Mouse (Mus musculus) midbrain, embryonic 15.5 days (tissue): ENCODE results near the gene Cldn17. TPM values are rescaled to one million over a fixed set of nuclear protein-coding genes. Genes with fewer than 3 reads are reported as not detected.

Experiments
- ATAC-seq: fragments of 200-750 bp; cut with Nextera tagmentation; replicated peaks from 2 replicates; pipeline ENCODE4 v1.8.0; 2017; ENCODE audit warnings: moderate TSS enrichment
- H3K27ac ChIP-seq: fragments of 300-500 bp; sonication (generic); 2 replicates; pipeline ENCODE4 v1.5.1; 2015; ENCODE audit warnings: mild to moderate bottlenecking, inconsistent platforms
- H3K27me3 ChIP-seq: fragments of 300-500 bp; sonication (generic); replicated peaks from 2 replicates; pipeline ENCODE4 v1.6.1; 2015; ENCODE audit warnings: inconsistent platforms
- H3K36me3 ChIP-seq: fragments of 300-500 bp; sonication (generic); replicated peaks from 2 replicates; pipeline ENCODE4 v1.6.1; 2015; ENCODE audit warnings: inconsistent platforms
- H3K4me1 ChIP-seq: fragments of 300-500 bp; sonication (generic); 2 replicates; pipeline ENCODE4 v1.6.1; 2015; ENCODE audit warnings: inconsistent platforms
- H3K4me2 ChIP-seq: fragments of 300-500 bp; sonication (generic); 2 replicates; pipeline ENCODE4 v1.6.1; 2015; ENCODE audit warnings: inconsistent platforms, mild to moderate bottlenecking, moderate library complexity
- H3K4me3 ChIP-seq: fragments of 300-500 bp; sonication (generic); 2 replicates; pipeline ENCODE4 v1.5.1; 2015; ENCODE audit warnings: mild to moderate bottlenecking, inconsistent platforms
- H3K9ac ChIP-seq: fragments of 300-500 bp; sonication (generic); 2 replicates; pipeline ENCODE4 v1.6.1; 2015; ENCODE audit warnings: mild to moderate bottlenecking, inconsistent platforms
- H3K9me3 ChIP-seq: fragments of 300-500 bp; sonication (generic); 2 replicates; pipeline ENCODE4 v1.6.1; 2016; ENCODE audit warnings: inconsistent platforms
- WGBS: fragments of 180-500 bp; shearing (Covaris S2); methylation state at CpG from one replicate; pipeline ENCODE4 v1.1.7; 2015; ENCODE audit warnings: mixed read lengths; 5-methylcytosine and 5-hydroxymethylcytosine counted together
- polyA plus RNA-seq: library from polyadenylated mRNA; unstranded; fragments of >200 nt; fragmentation: Nextera tagmentation; extraction: Ambion mirVana; gene quantifications from 2 replicates; pipeline ENCODE4 v1.2.1, GENCODE M21; 2015

Gene Cldn17
- not detected in 2 replicates for polyA plus RNA-seq

DNA sequence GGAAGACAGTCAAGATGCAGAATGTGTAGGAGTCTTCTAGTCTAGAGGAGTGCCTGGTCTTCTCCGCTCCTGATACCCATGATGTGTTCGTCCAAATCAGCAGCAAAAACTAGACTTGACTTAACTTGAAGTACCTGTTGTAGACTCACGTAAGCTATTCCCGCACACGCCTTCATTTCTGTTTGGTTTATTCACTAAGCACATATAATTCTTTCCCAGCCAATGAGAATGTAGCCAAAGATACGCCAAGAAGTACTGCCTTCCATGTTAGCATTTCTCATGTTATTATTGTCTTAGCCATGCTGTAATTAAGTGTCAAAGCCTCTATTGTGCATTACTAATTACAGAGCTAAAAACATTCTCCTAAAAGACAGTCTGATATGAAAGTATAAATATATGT is at the start of gene Cldn17:
Gene Cldn17, minus strand, starts transcription at position 101 of the 400 bp plus-strand sequence.
- 93% methylated on average over 6 of the region's 6 CpGs for WGBS
- H3K9ac ChIP-seq = no peak within 1 kb of the TSS

GRCm38 (mm10) chr16:88542488-88542887 is 35.7 kb upstream of the Cldn17 start:
- 54% methylated on average over 6 of the region's 6 CpGs for WGBS
- no peak overlapping the region for H3K9ac ChIP-seq
- H3K27ac ChIP-seq = no peak overlapping the region
- no peak overlapping the region for H3K4me3 ChIP-seq
- H3K4me2 ChIP-seq = no peak overlapping the region
- no peaks in the 10 kb centered on the region for H3K4me1 ChIP-seq
- no peaks in the 10 kb centered on the region for H3K36me3 ChIP-seq
- H3K9me3 ChIP-seq = no peaks in the 10 kb centered on the region
- ATAC-seq = no peak
- no peaks in the 10 kb centered on the region for H3K27me3 ChIP-seq

More for the DNA sequence above, at the start of gene Cldn17:
- ATAC-seq = no peak
- Histone ChIP-seq H3K4me1 (no peaks in the 10 kb centered on the region), H3K9me3 (no peaks in the 10 kb centered on the region), H3K4me2 (no peak within 1 kb of the TSS), H3K27me3 (no peaks in the 10 kb centered on the region), H3K4me3 (no peak within 1 kb of the TSS), H3K27ac (no peak within 1 kb of the TSS), H3K36me3 (no peaks in the 10 kb centered on the region)

DNA sequence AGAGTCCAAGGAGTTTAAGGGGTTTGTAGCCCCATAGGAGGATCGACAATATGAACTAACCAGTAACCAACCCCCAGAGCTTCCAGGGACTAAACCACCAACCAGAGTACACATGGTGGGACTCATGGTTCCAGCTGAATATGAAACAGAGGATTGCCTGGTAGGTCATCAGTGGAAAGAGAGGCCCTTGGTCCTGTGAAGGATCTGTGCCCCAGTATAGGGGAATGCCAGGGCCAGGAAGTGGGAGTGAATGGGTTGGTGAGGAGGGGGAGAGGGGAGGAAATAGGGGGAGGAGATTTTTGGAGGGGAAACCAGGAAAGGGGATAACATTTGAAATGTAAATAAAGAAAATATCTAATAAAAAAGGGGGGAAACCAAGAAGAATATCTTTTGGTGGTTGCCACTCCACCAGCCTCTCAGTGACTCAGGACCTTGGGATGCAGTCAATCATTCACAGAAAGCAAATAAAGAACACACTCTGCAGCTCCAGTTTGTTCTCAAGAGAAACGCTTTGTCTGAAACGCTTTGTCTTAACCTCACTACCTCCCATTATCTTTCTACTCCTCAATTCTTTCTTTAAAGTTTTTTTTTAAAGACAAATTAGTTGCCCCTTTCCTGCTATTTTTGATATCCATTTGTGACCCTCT is 33.2 kb upstream of the Cldn17 start:
- ATAC-seq = no peak
- WGBS = 89% methylated on average over 3 of the region's 3 CpGs
- H3K27me3 ChIP-seq = no peaks in the 10 kb centered on the region
- no peaks in the 10 kb centered on the region for H3K36me3 ChIP-seq
- H3K9ac ChIP-seq = no peak overlapping the region
- H3K4me1 ChIP-seq = no peaks in the 10 kb centered on the region
- H3K9me3 ChIP-seq = no peaks in the 10 kb centered on the region
- no peak overlapping the region for H3K4me2 ChIP-seq
- no peak overlapping the region for H3K4me3 ChIP-seq
- H3K27ac ChIP-seq = no peak overlapping the region

DNA sequence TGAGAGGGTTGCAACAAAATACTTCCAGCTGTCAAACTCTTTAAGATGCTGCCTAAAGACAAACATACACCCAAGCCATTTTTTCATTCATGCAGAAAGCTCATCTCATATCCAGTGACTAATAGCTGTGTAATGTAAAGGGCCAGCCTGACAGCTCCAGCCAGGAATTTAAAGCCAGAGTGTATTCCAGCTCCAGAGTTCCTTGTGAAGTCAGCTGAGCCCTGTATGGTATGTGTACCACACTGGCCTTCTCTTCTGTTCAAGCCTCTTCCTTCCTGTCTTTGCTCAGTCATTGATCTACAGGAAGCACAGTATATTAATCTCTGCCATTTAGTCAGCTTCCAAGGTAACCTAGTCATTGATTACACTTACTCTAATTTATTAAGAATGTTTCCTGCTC is 4.6 kb upstream of the Cldn17 start:
- Histone ChIP-seq H3K4me3 (no peak overlapping the region), H3K9ac (no peak overlapping the region), H3K27me3 (no peaks in the 10 kb centered on the region), H3K27ac (no peak overlapping the region), H3K9me3 (no peaks in the 10 kb centered on the region), H3K4me2 (no peak overlapping the region), H3K4me1 (no peaks in the 10 kb centered on the region), H3K36me3 (no peaks in the 10 kb centered on the region)
- no peak for ATAC-seq

GRCm38 (mm10) chr16:88508150-88508549 is 1.4 kb upstream of the Cldn17 start:
- no peaks in the 10 kb centered on the region for H3K9me3 ChIP-seq
- WGBS = 82% methylated on average over 4 of the region's 4 CpGs
- no peak overlapping the region for H3K4me3 ChIP-seq
- no peaks in the 10 kb centered on the region for H3K27me3 ChIP-seq
- H3K4me1 ChIP-seq = no peaks in the 10 kb centered on the region
- H3K9ac ChIP-seq = no peak overlapping the region
- no peak for ATAC-seq
- H3K27ac ChIP-seq = no peak overlapping the region
- H3K4me2 ChIP-seq = no peak overlapping the region
- no peaks in the 10 kb centered on the region for H3K36me3 ChIP-seq

- Histone ChIP-seq H3K4me2 (no peak overlapping the region), H3K27me3 (no peaks in the 10 kb centered on the region), H3K36me3 (no peaks in the 10 kb centered on the region), H3K4me1 (no peaks in the 10 kb centered on the region), H3K4me3 (no peak overlapping the region), H3K27ac (no peak overlapping the region), H3K9me3 (no peaks in the 10 kb centered on the region), H3K9ac (no peak overlapping the region)
- ATAC-seq = no peak
- WGBS = 96% methylated on average over 11 of the region's 11 CpGs
Observed at GRCm38 (mm10) chr16:88506338-88506737, 440 bp downstream of the Cldn17 start.

DNA sequence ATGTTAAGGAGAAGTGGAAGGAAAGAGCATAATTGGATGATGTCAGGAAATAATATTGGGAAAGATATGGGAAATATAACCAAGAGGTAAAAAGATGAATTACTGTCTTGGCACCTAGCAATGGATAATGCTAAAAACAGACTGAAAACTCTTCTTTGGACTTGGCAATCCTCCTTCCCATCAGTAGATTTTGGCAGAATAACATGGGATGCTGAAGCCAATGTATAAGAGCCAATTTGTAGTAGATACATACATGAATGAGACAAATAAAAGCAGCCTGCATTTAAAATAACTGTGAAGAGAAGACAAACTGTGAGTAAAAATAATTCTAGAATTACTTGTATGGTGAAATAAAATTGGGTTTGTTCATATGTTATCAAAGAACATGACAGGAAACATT is 18.7 kb downstream of the Cldn17 start:
- Histone ChIP-seq H3K4me2 (no peak overlapping the region), H3K36me3 (no peaks in the 10 kb centered on the region), H3K4me3 (no peak overlapping the region), H3K27me3 (no peaks in the 10 kb centered on the region), H3K27ac (no peak overlapping the region), H3K4me1 (no peaks in the 10 kb centered on the region), H3K9ac (no peak overlapping the region), H3K9me3 (no peaks in the 10 kb centered on the region)
- ATAC-seq = no peak

DNA sequence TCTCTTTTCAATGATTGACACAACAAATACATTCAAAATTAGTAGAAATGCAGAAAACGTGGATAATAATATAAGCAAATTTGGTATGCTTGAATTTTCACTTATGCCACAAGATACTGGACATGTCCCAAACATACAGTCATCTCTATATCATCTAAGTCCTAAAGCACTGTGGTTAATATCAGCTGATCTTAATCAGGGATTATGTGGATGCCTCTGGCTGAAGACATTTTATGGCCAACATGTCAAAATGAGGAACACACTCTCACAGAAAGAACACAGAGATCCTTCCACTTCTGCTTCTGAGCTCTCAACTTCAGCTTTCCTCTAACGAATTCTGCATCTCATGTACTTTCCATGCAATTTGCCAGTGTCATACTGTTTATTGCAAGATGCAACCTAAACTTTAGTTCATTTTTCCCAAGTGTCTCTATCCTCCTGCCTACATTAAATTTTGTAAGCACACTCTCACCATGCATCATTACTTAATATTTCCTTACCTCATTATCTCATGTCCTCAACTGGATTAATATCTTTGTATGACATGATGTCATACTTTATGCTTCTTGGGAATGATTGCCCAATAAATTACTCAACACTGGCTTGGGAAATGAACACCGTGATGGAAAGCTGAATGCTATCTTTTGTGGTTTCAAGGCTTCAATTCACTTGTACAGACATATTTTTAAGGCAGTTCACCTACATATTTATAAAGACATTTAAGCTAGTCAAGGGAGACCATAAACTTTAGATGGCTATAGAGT is 26.6 kb downstream of the Cldn17 start:
- Histone ChIP-seq H3K27ac (no peak overlapping the region), H3K9ac (no peak overlapping the region), H3K36me3 (no peaks in the 10 kb centered on the region), H3K4me3 (no peak overlapping the region), H3K4me2 (no peak overlapping the region), H3K4me1 (no peaks in the 10 kb centered on the region), H3K27me3 (no peaks in the 10 kb centered on the region), H3K9me3 (no peaks in the 10 kb centered on the region)
- WGBS = 77% methylated on average over 3 of the region's 3 CpGs
- no peak for ATAC-seq

DNA sequence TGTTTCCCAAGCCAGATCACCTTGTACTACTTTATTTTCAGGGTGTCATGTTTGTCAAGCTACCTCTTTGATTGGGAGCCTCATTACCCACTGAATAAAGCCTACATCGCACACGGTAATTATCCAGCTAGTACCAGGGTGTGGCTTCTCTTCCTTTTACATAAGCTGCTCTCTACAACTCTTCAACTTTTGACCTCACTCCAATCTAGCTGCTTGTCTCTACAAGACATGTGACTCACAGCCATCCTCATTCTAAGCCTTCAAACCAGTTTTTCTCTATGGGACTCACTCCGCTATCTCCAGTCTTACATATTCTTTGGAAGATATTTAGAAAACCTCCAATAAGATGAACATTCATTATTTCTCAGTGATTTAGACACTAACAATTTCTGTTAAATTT is 43.5 kb downstream of the Cldn17 start:
- no peak overlapping the region for H3K9ac ChIP-seq
- H3K4me1 ChIP-seq = no peaks in the 10 kb centered on the region
- H3K9me3 ChIP-seq = no peaks in the 10 kb centered on the region
- H3K27ac ChIP-seq = no peak overlapping the region
- 93% methylated on average over 3 of the region's 3 CpGs for WGBS
- no peak overlapping the region for H3K4me3 ChIP-seq
- H3K4me2 ChIP-seq = no peak overlapping the region
- H3K36me3 ChIP-seq = no peaks in the 10 kb centered on the region
- ATAC-seq = no peak
- H3K27me3 ChIP-seq = no peaks in the 10 kb centered on the region

Other genes starting within 250 kb of the Cldn17 start
- gene Grik1, start 216.7 kb downstream of the Cldn17 start, polyA plus RNA-seq = 31.3 and 36.8 TPM in 2 replicates
- gene Cldn8, start 56.2 kb upstream of the Cldn17 start, polyA plus RNA-seq = 0.06 TPM in 1 of 2 replicates, not detected in the other
- gene Krtap24-1, start 105.3 kb upstream of the Cldn17 start, polyA plus RNA-seq = not detected in 2 replicates
- gene 2310079G19Rik, start 120.7 kb upstream of the Cldn17 start, polyA plus RNA-seq = not detected in 2 replicates
- not detected in 2 replicates for gene Krtap26-1, start 140.8 kb upstream of the Cldn17 start, polyA plus RNA-seq
- gene Krtap27-1, start 164.7 kb upstream of the Cldn17 start, polyA plus RNA-seq = not detected in 2 replicates
- gene 2310061N02Rik, start 201.0 kb upstream of the Cldn17 start, polyA plus RNA-seq = not detected in 2 replicates
- not detected in 2 replicates for gene Krtap13-1, start 221.9 kb upstream of the Cldn17 start, polyA plus RNA-seq
- not detected in 2 replicates for gene Krtap13, start 244.7 kb upstream of the Cldn17 start, polyA plus RNA-seq